Mouse (Mus musculus) MEL (cell line): ENCODE data around the gene Igsf8. TPM values are rescaled to one million over a fixed set of nuclear protein-coding genes. Genes with fewer than 3 reads are reported as not detected.

ENCODE experiments used
- DNase-seq: peaks from one replicate; pipeline ENCODE4 v3.0.0; 2011; ENCODE audit warnings: low read depth, low spot score
- H3K27ac ChIP-seq: 2 replicates; pipeline ENCODE4 v1.5.1; 2012; ENCODE audit warnings: low read depth, mild to moderate bottlenecking, control low read depth, low read length, moderate library complexity; ENCODE audit not compliant: control insufficient read depth
- H3K27me3 ChIP-seq, 2 experiments: fragments of 150-350 bp in 1 of 2; sonication (generic) in 1 of 2; 2 replicates each; pipeline ENCODE4 v1.6.1; 2012; ENCODE audit warnings: low read length in 2 of 2, mild to moderate bottlenecking in 2 of 2, improper control_type of control experiment in 1 of 2, moderate library complexity in 1 of 2; ENCODE audit not compliant: insufficient read depth in 2 of 2, control insufficient read depth in 1 of 2
- H3K36me3 ChIP-seq, 2 experiments: 2 replicates each; pipeline ENCODE4 v1.6.1; 2012 to 2014; ENCODE audit warnings: low read length in 2 of 2, improper control_type of control experiment in 1 of 2, inconsistent platforms in 1 of 2, mild to moderate bottlenecking in 1 of 2; ENCODE audit not compliant: insufficient read depth in 2 of 2, control insufficient read depth in 1 of 2
- H3K4me1 ChIP-seq, 2 experiments: fragments of 150-350 bp in 1 of 2; sonication (generic) in 1 of 2; 2 replicates each; pipeline ENCODE4 v1.6.1; 2012; ENCODE audit warnings: low read length in 2 of 2, improper control_type of control experiment in 1 of 2, mild to moderate bottlenecking in 1 of 2; ENCODE audit not compliant: insufficient read depth in 2 of 2, control insufficient read depth in 1 of 2
- H3K4me3 ChIP-seq, 2 experiments: fragments of 150-350 bp in 1 of 2; sonication (generic) in 1 of 2; 2 replicates each; pipeline ENCODE4 v1.5.1; 2012; ENCODE audit warnings: low read depth in 2 of 2, low read length in 2 of 2, mild to moderate bottlenecking in 2 of 2, moderate library complexity in 2 of 2, control low read depth in 1 of 2, improper control_type of control experiment in 1 of 2; ENCODE audit not compliant: control insufficient read depth in 1 of 2, insufficient read depth in 1 of 2
- H3K79me2 ChIP-seq: 2 replicates; pipeline ENCODE4 v1.6.1; 2012; ENCODE audit warnings: mild to moderate bottlenecking, low read length, moderate library complexity; ENCODE audit not compliant: control insufficient read depth, poor library complexity, insufficient read depth
- H3K9ac ChIP-seq: 2 replicates; pipeline ENCODE4 v1.6.1; 2012; ENCODE audit warnings: low read depth, mild to moderate bottlenecking, control low read depth, low read length, moderate library complexity; ENCODE audit not compliant: control insufficient read depth, poor library complexity, severe bottlenecking
- H3K9me3 ChIP-seq: fragments of 150-350 bp; sonication (generic); replicated peaks from 2 replicates; pipeline ENCODE4 v1.6.1; 2012; ENCODE audit warnings: mild to moderate bottlenecking, low read length, improper control_type of control experiment, moderate library complexity; ENCODE audit not compliant: insufficient read depth
- BHLHE40 ChIP-seq: IDR thresholded peaks from 2 replicates; pipeline ENCODE4 v1.6.1; 2012; ENCODE audit warnings: low read depth, mild to moderate bottlenecking, inconsistent platforms, low read length, improper control_type of control experiment, borderline replicate concordance
- ELF1 ChIP-seq: IDR thresholded peaks from 2 replicates; pipeline ENCODE4 v1.6.1; 2014; ENCODE audit warnings: low read depth, mild to moderate bottlenecking, inconsistent platforms, low read length, improper control_type of control experiment, moderate library complexity
- EP300 ChIP-seq, 2 experiments: IDR thresholded peaks; 2 replicates each; pipeline ENCODE4 v1.6.1; 2011; ENCODE audit warnings: improper control_type of control experiment in 2 of 2, low read length in 2 of 2, low read depth in 1 of 2, mild to moderate bottlenecking in 1 of 2
- HCFC1 ChIP-seq: IDR thresholded peaks from 2 replicates; pipeline ENCODE4 v1.6.1; 2012; ENCODE audit warnings: low read depth, mild to moderate bottlenecking, inconsistent platforms, low read length, improper control_type of control experiment, moderate library complexity
- MXI1 ChIP-seq: IDR thresholded peaks from 2 replicates; pipeline ENCODE4 v1.6.1; 2011; ENCODE audit warnings: mild to moderate bottlenecking, low read depth, low read length, improper control_type of control experiment
- POLR2AphosphoS5 ChIP-seq: IDR thresholded peaks from 2 replicates; pipeline ENCODE4 v1.6.1; 2012; ENCODE audit warnings: low read depth, borderline replicate concordance, mild to moderate bottlenecking, inconsistent platforms, low read length, moderate library complexity, mixed read lengths
- RCOR1 ChIP-seq: IDR thresholded peaks from 2 replicates; pipeline ENCODE4 v1.6.1; 2012; ENCODE audit warnings: low read depth, mild to moderate bottlenecking, inconsistent platforms, low read length, improper control_type of control experiment
- SIN3A ChIP-seq: IDR thresholded peaks from 2 replicates; pipeline ENCODE4 v1.6.1; 2012; ENCODE audit warnings: low read length, improper control_type of control experiment, inconsistent platforms
- TAL1 ChIP-seq: IDR thresholded peaks from 2 replicates; pipeline ENCODE4 v1.6.1; 2012; ENCODE audit warnings: mild to moderate bottlenecking, inconsistent platforms, low read length, moderate library complexity, mixed read lengths
- TBP ChIP-seq: IDR thresholded peaks from 2 replicates; pipeline ENCODE4 v1.8.0; 2011; ENCODE audit warnings: low read depth, low read length, improper control_type of control experiment
- TCF12 ChIP-seq: IDR thresholded peaks from 2 replicates; pipeline ENCODE4 v1.6.1; 2014; ENCODE audit warnings: low read depth, mild to moderate bottlenecking, inconsistent platforms, low read length, improper control_type of control experiment, moderate library complexity
- USF2 ChIP-seq, 2 experiments: IDR thresholded peaks; 2 replicates each; pipeline ENCODE4 v1.6.1; 2011 to 2012; ENCODE audit warnings: improper control_type of control experiment in 2 of 2, low read length in 2 of 2, borderline replicate concordance in 1 of 2, inconsistent platforms in 1 of 2, low read depth in 1 of 2, mild to moderate bottlenecking in 1 of 2; ENCODE audit not compliant: insufficient read depth in 1 of 2
- ZKSCAN1 ChIP-seq: IDR thresholded peaks from 2 replicates; pipeline ENCODE4 v1.6.1; 2012; ENCODE audit warnings: low read depth, mild to moderate bottlenecking, inconsistent platforms, low read length, improper control_type of control experiment, moderate library complexity
- ZMIZ1 ChIP-seq: IDR thresholded peaks from 2 replicates; pipeline ENCODE4 v1.6.1; 2012; ENCODE audit warnings: low read depth, mild to moderate bottlenecking, inconsistent platforms, low read length, improper control_type of control experiment, moderate library complexity
- ZNF384 ChIP-seq: IDR thresholded peaks from 2 replicates; pipeline ENCODE4 v1.6.1; 2012; ENCODE audit warnings: low read depth, mild to moderate bottlenecking, inconsistent platforms, low read length, improper control_type of control experiment
- polyA plus RNA-seq, 2 experiments: library from polyadenylated mRNA; stranded (reverse) in 1 of 2; unstranded in 1 of 2; fragments of >175 nt in 1 of 2; fragments of >200 nt in 1 of 2; gene quantifications; 2 replicates each; pipeline versions ENCODE4 v1.2.1 to v1.2.4; 2012; ENCODE audit warnings: low replicate concordance in 2 of 2, low read depth in 1 of 2; ENCODE audit not compliant: insufficient read length in 2 of 2, insufficient read depth in 1 of 2, missing spikeins in 1 of 2
- total RNA-seq: library from RNA; depleted of rRNA; stranded (reverse); fragments of 300-350 nt; gene quantifications from 2 replicates; pipeline ENCODE4 v1.2.3, GENCODE M21; 2012

Igsf8 gene
- total and polyA plus RNA-seq, 3 experiments = 88.0 to 97.2 TPM; not detected in 1

DNA sequence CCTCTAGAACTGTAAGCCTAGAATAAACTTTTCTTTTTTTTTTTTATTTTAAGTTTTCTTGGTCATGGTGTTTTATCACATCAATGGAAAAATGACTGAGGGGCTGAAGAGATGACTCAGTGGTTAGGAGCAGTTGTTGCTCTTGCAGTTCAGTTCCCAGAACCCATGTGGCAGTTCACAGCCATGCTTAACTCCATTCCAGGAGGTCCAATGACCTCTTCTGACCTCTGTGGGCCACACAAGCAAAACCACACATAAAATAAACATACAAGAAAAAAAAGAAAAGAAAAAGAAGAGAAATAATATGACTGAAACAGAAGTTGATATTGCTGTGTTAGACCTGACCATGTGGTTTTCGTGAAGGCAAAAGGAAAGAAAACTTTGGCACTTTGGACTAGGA is 32.2 kb upstream of the Igsf8 start:
- Histone ChIP-seq H3K4me1 (no peaks in the 10 kb centered on the region), H3K27me3 (peaks cover 6 to 11% of the 10 kb centered on the region in 2 experiments; a peak in 3 of 4 replicates), H3K79me2 (no peaks in the 10 kb centered on the region), H3K27ac (no peak overlapping the region), H3K9ac (no peak overlapping the region), H3K36me3 (no peaks in the 10 kb centered on the region), H3K4me3 (no peak overlapping the region), H3K9me3 (no peaks in the 10 kb centered on the region)
- no peak for TF ChIP-seq ZKSCAN1
- DNase-seq = no peak

DNA sequence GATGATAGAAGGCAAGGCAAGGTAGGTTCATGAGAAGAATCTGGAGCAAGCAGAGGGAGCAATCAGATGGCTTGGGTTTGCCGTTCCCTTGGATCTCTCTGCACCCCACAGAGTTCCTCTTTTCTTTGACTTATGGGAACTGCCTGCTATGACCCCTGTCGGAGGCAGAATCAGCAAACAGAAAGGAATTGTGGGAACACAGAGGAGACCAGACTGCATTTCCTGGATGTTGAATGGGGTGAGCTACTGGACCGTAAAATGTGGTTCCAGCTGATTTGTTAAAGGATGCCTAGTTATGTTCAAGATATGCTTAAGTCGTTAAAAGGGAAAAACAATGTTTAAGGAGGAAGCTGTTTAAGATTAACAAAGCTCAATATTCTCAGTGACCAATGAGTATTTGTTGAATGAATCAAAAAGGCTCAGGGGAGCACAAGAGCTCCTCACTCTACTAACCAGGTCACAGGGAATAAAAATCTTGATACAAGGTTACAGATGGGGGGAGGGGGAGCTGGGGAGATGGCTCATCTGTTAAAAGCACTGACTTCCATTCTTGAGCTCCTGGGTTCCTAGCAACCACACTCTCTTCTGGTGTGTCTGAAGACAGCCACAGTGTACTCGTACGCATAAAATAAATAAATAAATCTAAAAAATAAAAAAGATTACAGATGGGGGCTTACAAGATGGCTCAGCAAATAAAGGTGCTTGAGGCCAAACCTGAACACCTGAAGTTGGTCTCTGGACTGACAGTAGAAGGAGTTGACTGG is 20.3 kb upstream of the Igsf8 start:
- TF ChIP-seq ELF1 = peak; percentile 27; the same call in 1 of the 2 replicates
- TF ChIP-seq EP300 (IDR thresholded peaks at IDR 0.05; ENCODE audit: low read depth in 1 of 2, low read length in 2 of 2) = peak; percentile 29 to 66
- no peak for TF ChIP-seq MXI1
- peak; percentile 55; the same call in 1 of the 2 replicates for TF ChIP-seq RCOR1
- no peak for TF ChIP-seq BHLHE40
- TF ChIP-seq HCFC1 = 0 out of 2 replicates have a peak, but pooled peaks have one; percentile 23
- peak; percentile 95 for TF ChIP-seq ZNF384
- no peak for TF ChIP-seq TAL1
- H3K36me3 ChIP-seq = peaks cover 0 to 5% of the 10 kb centered on the region in 2 experiments; a peak in 1 of 4 replicates
- peaks cover 3 to 10% of the 10 kb centered on the region in 2 experiments; a peak in 1 of 4 replicates for H3K4me1 ChIP-seq
- H3K79me2 ChIP-seq = no peaks in the 10 kb centered on the region
- H3K9me3 ChIP-seq = no peaks in the 10 kb centered on the region
- DNase-seq = peak; percentile 70
- H3K27ac ChIP-seq = no peak overlapping the region
- H3K9ac ChIP-seq = no peak overlapping the region
- H3K4me3 ChIP-seq = no peak overlapping the region
- H3K27me3 ChIP-seq = peaks cover 8 to 15% of the 10 kb centered on the region in 2 experiments; a peak in 3 of 4 replicates

DNA sequence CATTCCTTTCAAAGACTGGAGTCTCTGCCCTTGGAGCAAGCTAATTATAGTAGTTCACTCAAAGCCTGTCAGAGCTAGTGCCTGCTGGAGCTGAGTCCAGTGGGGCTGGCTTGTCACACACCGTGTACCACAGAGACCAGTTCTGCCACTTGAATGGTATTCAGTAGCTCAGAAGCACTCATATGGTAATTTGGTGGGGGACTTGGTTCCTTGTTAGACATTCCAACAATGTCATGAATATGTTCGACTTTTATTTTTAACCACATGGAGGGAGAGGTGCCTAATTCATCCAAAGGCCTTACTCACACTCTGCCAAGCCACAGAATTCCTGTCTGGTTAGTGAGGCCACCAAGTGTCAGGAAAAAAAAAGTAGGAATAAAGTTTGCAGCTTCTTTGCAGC is 19.0 kb upstream of the Igsf8 start:
- Histone ChIP-seq H3K79me2 (no peaks in the 10 kb centered on the region), H3K9me3 (no peaks in the 10 kb centered on the region), H3K36me3 (peaks cover 0 to 5% of the 10 kb centered on the region in 2 experiments; a peak in 1 of 4 replicates), H3K27ac (no peak overlapping the region), H3K9ac (no peak overlapping the region), H3K4me3 (no peak overlapping the region)
- no peak for DNase-seq
- TF ChIP-seq POLR2AphosphoS5 (no peak), USF2 (IDR thresholded peaks at IDR 0.05; ENCODE audit: borderline replicate concordance in 1 of 2, insufficient read depth in 1 of 2, low read depth in 1 of 2, low read length in 2 of 2) (no peak), SIN3A (no peak), ZNF384 (no peak), TBP (no peak), ZMIZ1 (no peak), TCF12 (no peak), ZKSCAN1 (no peak)
- TF ChIP-seq, all 39 proteins: peak for 0
- Histone ChIP-seq H3K27me3 (peaks cover 5 to 13% of the 10 kb centered on the region in 2 experiments; a peak in 3 of 4 replicates), H3K4me1 (peaks cover 3 to 10% of the 10 kb centered on the region in 2 experiments; a peak in 1 of 4 replicates)
